Mouse (Mus musculus) neural tube, embryonic 14.5 days (tissue): ENCODE measurements around the gene Ms4a4b. TPM values are rescaled to one million over a fixed set of nuclear protein-coding genes. Genes with fewer than 3 reads are reported as not detected.
"Not testable (repeated sequence)": the region's sequence is repeated elsewhere in the genome, so short reads cannot be mapped to it uniquely, and the experiment has no call there.

Experiments
- ATAC-seq: fragments of 200-750 bp; cut with Nextera tagmentation; 2 replicates; pipeline ENCODE4 v1.8.0; 2017; ENCODE audit warnings: low read depth, mild to moderate bottlenecking, moderate TSS enrichment, moderate library complexity
- H3K27ac ChIP-seq: fragments of 300-500 bp; sonication (generic); 2 replicates; pipeline ENCODE4 v1.5.1; 2014; ENCODE audit warnings: low read depth, mild to moderate bottlenecking, control low read depth, low read length, moderate library complexity, mixed read lengths
- H3K27me3 ChIP-seq: fragments of 300-500 bp; sonication (generic); 2 replicates; pipeline ENCODE4 v1.6.1; 2014; ENCODE audit warnings: low read length; ENCODE audit not compliant: control insufficient read depth, insufficient read depth
- H3K36me3 ChIP-seq: fragments of 300-500 bp; sonication (generic); 2 replicates; pipeline ENCODE4 v1.6.1; 2014; ENCODE audit warnings: low read length, mixed read lengths; ENCODE audit not compliant: control insufficient read depth, insufficient read depth
- H3K4me1 ChIP-seq: fragments of 300-500 bp; sonication (generic); 2 replicates; pipeline ENCODE4 v1.6.1; 2014; ENCODE audit warnings: low read length; ENCODE audit not compliant: control insufficient read depth, insufficient read depth
- H3K4me2 ChIP-seq: fragments of 300-500 bp; sonication (generic); 2 replicates; pipeline ENCODE4 v1.6.1; 2014; ENCODE audit warnings: mild to moderate bottlenecking, low read depth, low read length, control low read depth
- H3K4me3 ChIP-seq: fragments of 300-500 bp; sonication (generic); 2 replicates; pipeline ENCODE4 v1.5.1; 2014; ENCODE audit warnings: low read depth, low read length, control low read depth, mixed read lengths
- H3K9ac ChIP-seq: fragments of 300-500 bp; sonication (generic); replicated peaks from 2 replicates; pipeline ENCODE4 v1.6.1; 2014; ENCODE audit warnings: low read depth, mild to moderate bottlenecking, control low read depth, low read length, mixed read lengths
- H3K9me3 ChIP-seq: fragments of 300-500 bp; sonication (generic); 2 replicates; pipeline ENCODE4 v1.6.1; 2016; ENCODE audit warnings: low read length; ENCODE audit not compliant: control insufficient read depth
- WGBS: fragments of 180-500 bp; shearing (Covaris S2); extraction: QIAGEN DNeasy Blood & Tissue Kit; methylation state at CpG from one replicate; pipeline ENCODE4 v1.1.7; 2014; 5-methylcytosine and 5-hydroxymethylcytosine counted together
- polyA plus RNA-seq: library from polyadenylated mRNA; unstranded; fragments of >200 nt; fragmentation: Nextera tagmentation; extraction: Ambion mirVana; gene quantifications from 2 replicates; pipeline ENCODE4 v1.2.1, GENCODE M21; 2014

Gene Ms4a4b
- polyA plus RNA-seq = not detected in 2 replicates

- H3K4me2 ChIP-seq = no peak within 1 kb of the TSS
- no peaks in the 10 kb centered on the region for H3K9me3 ChIP-seq
- H3K4me1 ChIP-seq = no peaks in the 10 kb centered on the region
- no peak within 1 kb of the TSS for H3K4me3 ChIP-seq
- H3K27me3 ChIP-seq = no peaks in the 10 kb centered on the region
- no peak for ATAC-seq
- H3K36me3 ChIP-seq = no peaks in the 10 kb centered on the region
- H3K9ac ChIP-seq = no peak within 1 kb of the TSS
- H3K27ac ChIP-seq = no peak within 1 kb of the TSS
Measured at GRCm38 (mm10) chr19:11443338-11443737, at the start of gene Ms4a4b. Ms4a4b (plus strand) TSS chr19:11443553.

- H3K4me2 ChIP-seq = no peak overlapping the region
- H3K9me3 ChIP-seq = no peaks in the 10 kb centered on the region
- ATAC-seq = no peak
- H3K4me1 ChIP-seq = no peaks in the 10 kb centered on the region
- H3K4me3 ChIP-seq = no peak overlapping the region
- no peaks in the 10 kb centered on the region for H3K27me3 ChIP-seq
- H3K36me3 ChIP-seq = no peaks in the 10 kb centered on the region
- H3K9ac ChIP-seq = no peak overlapping the region
- no peak overlapping the region for H3K27ac ChIP-seq
Measured at GRCm38 (mm10) chr19:11395769-11396168, 47.6 kb upstream of the Ms4a4b start.

GRCm38 (mm10) chr19:11404527-11404926 lies 38.8 kb upstream of the Ms4a4b start, which contains the start of gene Ms4a4c:
Ms4a4c (plus strand) TSS chr19:11404770.
- Histone ChIP-seq H3K4me1 (no peaks in the 10 kb centered on the region), H3K36me3 (no peaks in the 10 kb centered on the region), H3K27ac (no peak within 1 kb of the TSS), H3K4me2 (no peak within 1 kb of the TSS), H3K27me3 (no peaks in the 10 kb centered on the region), H3K9ac (no peak within 1 kb of the TSS), H3K9me3 (no peaks in the 10 kb centered on the region), H3K4me3 (no peak within 1 kb of the TSS)
- no peak for ATAC-seq
- 93% methylated on average over 3 of the region's 3 CpGs for WGBS

- H3K4me3 ChIP-seq = no peak overlapping the region
- no peaks in the 10 kb centered on the region for H3K27me3 ChIP-seq
- no peaks in the 10 kb centered on the region for H3K9me3 ChIP-seq
- H3K36me3 ChIP-seq = no peaks in the 10 kb centered on the region
- no peak overlapping the region for H3K9ac ChIP-seq
- H3K4me1 ChIP-seq = no peaks in the 10 kb centered on the region
- H3K4me2 ChIP-seq = no peak overlapping the region
- H3K27ac ChIP-seq = no peak overlapping the region
- ATAC-seq = no peak
Measured at GRCm38 (mm10) chr19:11407428-11407827, 35.9 kb upstream of the Ms4a4b start.

- 97% methylated on average over 1 of the region's 1 CpGs for WGBS
- Histone ChIP-seq H3K9ac (no peak overlapping the region), H3K4me1 (no peaks in the 10 kb centered on the region), H3K9me3 (no peaks in the 10 kb centered on the region), H3K4me2 (no peak overlapping the region), H3K4me3 (no peak overlapping the region), H3K27ac (no peak overlapping the region), H3K36me3 (no peaks in the 10 kb centered on the region), H3K27me3 (no peaks in the 10 kb centered on the region)
- ATAC-seq = no peak
Measured at GRCm38 (mm10) chr19:11408591-11408990, 34.8 kb upstream of the Ms4a4b start.

GRCm38 (mm10) chr19:11411640-11412039 lies 31.7 kb upstream of the Ms4a4b start:
- H3K9ac ChIP-seq = no peak overlapping the region
- no peaks in the 10 kb centered on the region for H3K27me3 ChIP-seq
- no peaks in the 10 kb centered on the region for H3K4me1 ChIP-seq
- H3K36me3 ChIP-seq = no peaks in the 10 kb centered on the region
- no peak for ATAC-seq
- no peak overlapping the region for H3K4me3 ChIP-seq
- H3K9me3 ChIP-seq = no peaks in the 10 kb centered on the region
- no peak overlapping the region for H3K4me2 ChIP-seq
- 89% methylated on average over 1 of the region's 1 CpGs for WGBS
- no peak overlapping the region for H3K27ac ChIP-seq

GRCm38 (mm10) chr19:11414084-11414483 lies 29.3 kb upstream of the Ms4a4b start:
- Histone ChIP-seq H3K4me3 (no peak overlapping the region), H3K4me2 (no peak overlapping the region), H3K27me3 (no peaks in the 10 kb centered on the region), H3K36me3 (no peaks in the 10 kb centered on the region), H3K9me3 (no peaks in the 10 kb centered on the region), H3K4me1 (no peaks in the 10 kb centered on the region), H3K9ac (no peak overlapping the region), H3K27ac (no peak overlapping the region)
- ATAC-seq = no peak
- 90% methylated on average over 1 of the region's 1 CpGs for WGBS

- Histone ChIP-seq H3K9ac (no peak overlapping the region), H3K27ac (no peak overlapping the region), H3K4me1 (no peaks in the 10 kb centered on the region), H3K4me2 (no peak overlapping the region), H3K27me3 (no peaks in the 10 kb centered on the region), H3K4me3 (no peak overlapping the region), H3K9me3 (no peaks in the 10 kb centered on the region), H3K36me3 (no peaks in the 10 kb centered on the region)
- WGBS = 77% methylated on average over 3 of the region's 3 CpGs
- ATAC-seq = no peak
Measured at GRCm38 (mm10) chr19:11415581-11415980, 27.8 kb upstream of the Ms4a4b start.

GRCm38 (mm10) chr19:11418865-11419264 lies 24.5 kb upstream of the Ms4a4b start:
- not testable (repeated sequence) for ATAC-seq, H3K9ac ChIP-seq, H3K27ac ChIP-seq, H3K36me3 ChIP-seq, H3K4me2 ChIP-seq, H3K27me3 ChIP-seq, H3K9me3 ChIP-seq, H3K4me3 ChIP-seq, H3K4me1 ChIP-seq
- 64% methylated on average over 1 of the region's 3 CpGs for WGBS

GRCm38 (mm10) chr19:11431209-11431608 lies 12.1 kb upstream of the Ms4a4b start:
- H3K9ac ChIP-seq, H3K27me3 ChIP-seq, H3K4me1 ChIP-seq, H3K4me2 ChIP-seq, H3K9me3 ChIP-seq, ATAC-seq, H3K36me3 ChIP-seq, H3K27ac ChIP-seq, H3K4me3 ChIP-seq: not testable (repeated sequence)
- WGBS = 89% methylated on average over 1 of the region's 1 CpGs
